Mouse (Mus musculus): ENCODE measurements around the gene Cnot2. TPM values are rescaled to one million over a fixed set of nuclear protein-coding genes. Genes with fewer than 3 reads are reported as not detected.
"Not testable (repeated sequence)": the region's sequence is repeated elsewhere in the genome, so short reads cannot be mapped to it uniquely, and the experiment has no call there.

Gene Cnot2
- 104 and 113 TPM in 2 replicates for polyA plus RNA-seq (2014; fragmentation: Nextera tagmentation; extraction: Ambion mirVana)

DNA sequence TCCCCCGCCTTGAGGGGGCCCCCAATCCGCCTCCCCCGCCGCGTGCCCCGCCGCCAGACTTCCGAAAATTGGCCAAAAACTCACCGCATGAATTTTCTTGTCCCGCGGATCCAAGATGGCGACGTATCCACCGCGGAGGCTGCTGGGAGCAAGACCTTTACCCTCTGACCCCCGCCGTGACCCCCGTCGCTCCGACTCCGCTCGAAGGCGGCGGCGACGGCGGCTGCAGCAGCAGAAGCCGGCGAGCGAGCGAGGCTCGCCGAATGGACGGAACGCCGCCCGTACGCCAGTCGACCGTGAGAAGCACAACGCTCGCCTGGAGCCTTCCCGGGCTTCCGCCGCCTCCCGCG, at the start of gene Cnot2:
Cnot2 (minus strand) TSS at position 143 of the 350 bp plus-strand sequence.
- Histone ChIP-seq H3K27me3 (ENCODE audit: control insufficient read depth, insufficient read depth, low read length) (no peaks in the 10 kb centered on the region), H3K4me1 (ENCODE audit: control insufficient read depth, insufficient read depth, low read length) (no peaks in the 10 kb centered on the region), H3K36me3 (ENCODE audit: control insufficient read depth, insufficient read depth, low read length) (no peaks in the 10 kb centered on the region), H3K4me3 (ENCODE audit: low read depth, low read length) (peak within 1 kb of the TSS; percentile 97), H3K9ac (replicated peaks; ENCODE audit: low read depth, low read length) (peak within 1 kb of the TSS; percentile 91), H3K27ac (ENCODE audit: low read length) (peak within 1 kb of the TSS; percentile 99), H3K9me3 (ENCODE audit: control insufficient read depth, low read depth, low read length) (no peaks in the 10 kb centered on the region), H3K4me2 (replicated peaks; ENCODE audit: low read depth, low read length) (peak within 1 kb of the TSS; percentile 83)
- under 1% methylated on average over 47 of the region's 47 CpGs for WGBS
- peak; percentile 81 for ATAC-seq (ENCODE audit: insufficient number of reproducible peaks, insufficient read depth, low FRiP score, low read depth)

DNA sequence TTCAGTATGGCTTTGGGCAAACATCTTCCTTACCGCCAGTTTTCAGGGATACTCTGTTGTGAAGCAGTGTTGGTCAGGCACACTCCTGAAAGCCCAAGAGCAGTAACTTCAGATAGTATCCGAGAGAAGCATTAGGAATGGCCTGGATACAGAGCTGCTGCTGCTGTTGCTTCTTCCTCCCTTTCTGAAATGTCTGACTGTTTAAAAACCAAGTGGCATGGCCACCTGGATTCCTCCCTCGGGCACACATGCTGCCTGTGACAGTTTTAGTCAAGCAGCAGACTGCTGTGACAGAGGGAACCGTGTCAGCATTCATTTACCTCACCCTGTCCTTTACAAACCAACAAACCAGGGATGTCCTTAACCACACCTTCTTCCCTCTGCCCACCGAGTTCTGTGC, 47.6 kb upstream of the Cnot2 start:
- Histone ChIP-seq H3K9ac (replicated peaks; ENCODE audit: low read depth, low read length) (no peak overlapping the region), H3K4me2 (replicated peaks; ENCODE audit: low read depth, low read length) (no peak overlapping the region), H3K27me3 (ENCODE audit: control insufficient read depth, insufficient read depth, low read length) (no peaks in the 10 kb centered on the region), H3K27ac (ENCODE audit: low read length) (no peak overlapping the region), H3K9me3 (ENCODE audit: control insufficient read depth, low read depth, low read length) (no peaks in the 10 kb centered on the region), H3K4me1 (ENCODE audit: control insufficient read depth, insufficient read depth, low read length) (no peaks in the 10 kb centered on the region), H3K4me3 (ENCODE audit: low read depth, low read length) (no peak overlapping the region), H3K36me3 (ENCODE audit: control insufficient read depth, insufficient read depth, low read length) (no peaks in the 10 kb centered on the region)
- WGBS, result 76% methylated on average over 5 of the region's 5 CpGs
- no peak for ATAC-seq (ENCODE audit: insufficient number of reproducible peaks, insufficient read depth, low FRiP score, low read depth)

DNA sequence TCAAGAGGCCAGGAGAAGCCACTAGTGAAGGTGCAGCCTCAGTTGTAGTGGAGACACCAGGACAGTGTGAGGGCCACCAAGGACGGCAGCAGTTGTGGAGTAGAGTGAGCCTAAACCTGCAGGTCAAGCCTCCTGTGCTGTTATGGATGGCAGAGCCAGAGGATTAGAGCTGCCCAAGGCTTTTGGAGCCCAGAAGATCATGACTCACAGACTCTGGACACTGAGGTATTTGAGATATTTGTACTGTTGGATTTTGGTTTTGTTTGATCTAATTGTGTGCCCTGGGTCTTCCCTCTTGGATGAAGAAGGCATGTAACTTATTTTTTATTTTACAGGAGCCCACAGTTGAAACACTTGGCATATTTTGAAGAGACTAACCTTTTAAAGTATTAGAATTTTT, 44.7 kb upstream of the Cnot2 start:
- no peak for ATAC-seq (ENCODE audit: insufficient number of reproducible peaks, insufficient read depth, low FRiP score, low read depth)
- Histone ChIP-seq H3K9me3 (ENCODE audit: control insufficient read depth, low read depth, low read length) (no peaks in the 10 kb centered on the region), H3K4me1 (ENCODE audit: control insufficient read depth, insufficient read depth, low read length) (no peaks in the 10 kb centered on the region), H3K4me2 (replicated peaks; ENCODE audit: low read depth, low read length) (no peak overlapping the region), H3K4me3 (ENCODE audit: low read depth, low read length) (no peak overlapping the region), H3K36me3 (ENCODE audit: control insufficient read depth, insufficient read depth, low read length) (no peaks in the 10 kb centered on the region), H3K27me3 (ENCODE audit: control insufficient read depth, insufficient read depth, low read length) (no peaks in the 10 kb centered on the region), H3K9ac (replicated peaks; ENCODE audit: low read depth, low read length) (no peak overlapping the region), H3K27ac (ENCODE audit: low read length) (no peak overlapping the region)
- WGBS, result 87% methylated on average over 1 of the region's 1 CpGs

DNA sequence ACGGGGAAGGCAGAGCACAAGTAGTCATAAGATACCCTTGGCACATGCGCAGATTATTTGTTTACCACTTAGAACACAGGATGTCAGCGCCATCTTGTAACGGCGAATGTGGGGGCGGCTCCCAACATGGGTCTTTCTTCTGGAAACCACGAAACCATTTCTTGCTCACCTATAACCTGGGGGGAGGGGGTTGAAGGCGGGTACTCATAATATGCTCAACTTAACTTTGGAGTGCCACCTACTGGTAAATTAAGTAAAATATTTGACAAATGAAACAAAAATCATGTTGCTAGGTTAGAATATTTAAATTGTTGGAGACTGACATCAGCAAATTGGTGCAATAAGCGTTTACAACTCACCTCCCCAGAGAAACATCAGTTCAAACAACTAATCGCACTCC, 31.9 kb upstream of the Cnot2 start:
- not testable (repeated sequence) for H3K27ac ChIP-seq (ENCODE audit: low read length); ATAC-seq (ENCODE audit: insufficient number of reproducible peaks, insufficient read depth, low FRiP score, low read depth); H3K4me2 ChIP-seq (replicated peaks; ENCODE audit: low read depth, low read length); H3K4me3 ChIP-seq (ENCODE audit: low read depth, low read length); H3K4me1 ChIP-seq (ENCODE audit: control insufficient read depth, insufficient read depth, low read length); H3K9ac ChIP-seq (replicated peaks; ENCODE audit: low read depth, low read length); H3K27me3 ChIP-seq (ENCODE audit: control insufficient read depth, insufficient read depth, low read length); H3K36me3 ChIP-seq (ENCODE audit: control insufficient read depth, insufficient read depth, low read length); H3K9me3 ChIP-seq (ENCODE audit: control insufficient read depth, low read depth, low read length)
- 95% methylated on average over 9 of the region's 10 CpGs for WGBS

DNA sequence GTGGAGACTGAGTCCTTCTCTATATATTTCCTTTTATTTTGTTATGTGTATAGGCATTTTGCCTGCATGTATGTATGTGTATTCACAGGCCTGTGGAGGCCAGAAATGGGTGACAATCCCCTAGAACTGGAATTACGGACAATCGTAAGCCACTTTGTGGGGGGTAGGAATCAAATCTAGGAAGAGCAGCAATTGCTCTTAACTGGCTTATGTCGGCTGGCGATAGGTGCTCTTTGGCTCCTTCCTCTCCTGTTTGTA, 23.5 kb upstream of the Cnot2 start:
- H3K27ac ChIP-seq (ENCODE audit: low read length), result no peak overlapping the region
- no peak overlapping the region for H3K4me3 ChIP-seq (ENCODE audit: low read depth, low read length)
- ATAC-seq (ENCODE audit: insufficient number of reproducible peaks, insufficient read depth, low FRiP score, low read depth), result no peak
- H3K9me3 ChIP-seq (ENCODE audit: control insufficient read depth, low read depth, low read length), result no peaks in the 10 kb centered on the region
- no peaks in the 10 kb centered on the region for H3K4me1 ChIP-seq (ENCODE audit: control insufficient read depth, insufficient read depth, low read length)
- H3K9ac ChIP-seq (replicated peaks; ENCODE audit: low read depth, low read length), result no peak overlapping the region
- 87% methylated on average over 4 of the region's 4 CpGs for WGBS
- H3K4me2 ChIP-seq (replicated peaks; ENCODE audit: low read depth, low read length), result no peak overlapping the region
- H3K36me3 ChIP-seq (ENCODE audit: control insufficient read depth, insufficient read depth, low read length), result no peaks in the 10 kb centered on the region
- H3K27me3 ChIP-seq (ENCODE audit: control insufficient read depth, insufficient read depth, low read length), result no peaks in the 10 kb centered on the region

DNA sequence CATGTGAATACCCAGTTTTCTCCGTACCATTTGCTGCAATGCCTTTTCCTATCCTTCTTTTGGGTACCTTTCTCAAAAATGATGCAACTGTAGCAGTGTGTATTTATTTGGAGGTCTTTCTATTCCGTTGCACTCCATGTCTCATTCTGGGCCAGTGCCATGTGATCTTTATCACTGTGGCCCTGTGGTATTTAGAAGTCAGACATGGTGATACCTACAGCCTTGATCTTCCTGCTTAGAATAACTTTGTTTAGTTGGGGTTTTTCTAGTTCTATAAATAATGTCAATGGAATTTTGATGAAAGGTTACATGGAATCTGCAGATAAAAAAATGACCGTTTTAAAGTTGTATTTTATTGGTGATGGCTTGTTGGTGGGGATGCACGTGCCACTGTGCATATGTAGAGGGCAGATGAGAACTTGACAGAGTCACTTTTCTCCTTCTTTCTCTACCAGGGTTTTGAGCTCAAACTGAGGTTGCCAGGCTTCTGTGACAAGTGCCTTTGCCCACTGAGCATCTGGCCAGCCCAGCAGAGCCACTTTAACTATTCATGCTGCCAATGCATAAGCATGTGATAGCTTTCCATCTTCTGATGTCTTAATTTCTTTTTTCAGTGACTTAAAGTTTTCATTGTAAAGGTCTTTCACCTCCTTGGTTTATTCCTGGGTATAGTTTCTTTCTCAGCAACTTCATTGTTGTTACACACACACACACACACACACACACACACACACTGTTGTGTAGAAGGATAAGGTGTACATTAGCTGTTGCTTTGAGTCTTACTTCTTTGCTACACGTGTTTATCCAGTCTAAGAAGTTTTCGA, 23.0 kb upstream of the Cnot2 start:
- WGBS, result 76% methylated on average over 6 of the region's 6 CpGs
- ATAC-seq (ENCODE audit: insufficient number of reproducible peaks, insufficient read depth, low FRiP score, low read depth), result no peak
- no peak overlapping the region for H3K9ac ChIP-seq (replicated peaks; ENCODE audit: low read depth, low read length)
- no peaks in the 10 kb centered on the region for H3K4me1 ChIP-seq (ENCODE audit: control insufficient read depth, insufficient read depth, low read length)
- H3K27ac ChIP-seq (ENCODE audit: low read length), result no peak overlapping the region
- no peaks in the 10 kb centered on the region for H3K27me3 ChIP-seq (ENCODE audit: control insufficient read depth, insufficient read depth, low read length)
- H3K9me3 ChIP-seq (ENCODE audit: control insufficient read depth, low read depth, low read length), result no peaks in the 10 kb centered on the region
- H3K4me3 ChIP-seq (ENCODE audit: low read depth, low read length), result no peak overlapping the region
- H3K36me3 ChIP-seq (ENCODE audit: control insufficient read depth, insufficient read depth, low read length), result no peaks in the 10 kb centered on the region
- no peak overlapping the region for H3K4me2 ChIP-seq (replicated peaks; ENCODE audit: low read depth, low read length)

DNA sequence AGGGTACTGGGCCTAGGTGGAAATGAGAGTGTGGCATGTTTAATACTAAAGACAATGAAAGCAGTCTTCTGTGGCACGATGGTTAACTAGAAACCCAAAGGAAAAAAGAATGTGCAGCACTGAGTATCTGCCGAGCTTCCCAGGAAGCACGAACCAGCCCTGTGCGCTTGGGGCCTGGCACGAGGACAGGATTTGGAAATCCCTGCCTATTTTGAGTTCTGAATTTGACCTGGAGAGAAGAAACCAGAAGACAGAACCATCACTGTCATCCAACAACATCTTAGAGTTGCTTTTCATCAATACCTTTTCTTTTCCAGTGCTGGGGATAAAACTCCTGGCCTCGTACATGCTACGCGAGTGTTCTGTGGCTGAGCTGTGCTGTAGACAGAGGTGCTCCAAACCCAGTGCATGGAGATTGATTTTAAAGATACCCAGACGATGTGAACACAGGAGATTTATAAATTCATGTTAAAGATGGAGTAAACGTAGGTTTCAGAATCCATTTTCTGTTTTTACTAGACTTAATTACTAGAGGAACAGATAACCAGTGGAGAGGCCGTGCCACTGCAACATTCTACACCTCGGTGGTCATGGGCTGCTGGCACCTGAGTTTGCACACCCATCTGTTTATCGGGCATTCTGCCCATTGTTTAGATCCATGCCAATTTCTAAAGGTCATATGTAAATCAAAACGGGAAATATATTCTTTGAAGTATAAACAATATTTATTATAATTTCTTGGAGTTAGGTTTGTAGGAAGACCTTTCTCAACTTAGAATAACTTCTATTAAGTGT, 17.9 kb upstream of the Cnot2 start:
- Histone ChIP-seq H3K9me3 (ENCODE audit: control insufficient read depth, low read depth, low read length) (no peaks in the 10 kb centered on the region), H3K27me3 (ENCODE audit: control insufficient read depth, insufficient read depth, low read length) (no peaks in the 10 kb centered on the region), H3K4me1 (ENCODE audit: control insufficient read depth, insufficient read depth, low read length) (no peaks in the 10 kb centered on the region), H3K4me3 (ENCODE audit: low read depth, low read length) (no peak overlapping the region), H3K36me3 (ENCODE audit: control insufficient read depth, insufficient read depth, low read length) (no peaks in the 10 kb centered on the region), H3K4me2 (replicated peaks; ENCODE audit: low read depth, low read length) (no peak overlapping the region), H3K27ac (ENCODE audit: low read length) (no peak overlapping the region), H3K9ac (replicated peaks; ENCODE audit: low read depth, low read length) (no peak overlapping the region)
- ATAC-seq (ENCODE audit: insufficient number of reproducible peaks, insufficient read depth, low FRiP score, low read depth), result no peak
- 84% methylated on average over 14 of the region's 14 CpGs for whole genome bisulfite sequencing

DNA sequence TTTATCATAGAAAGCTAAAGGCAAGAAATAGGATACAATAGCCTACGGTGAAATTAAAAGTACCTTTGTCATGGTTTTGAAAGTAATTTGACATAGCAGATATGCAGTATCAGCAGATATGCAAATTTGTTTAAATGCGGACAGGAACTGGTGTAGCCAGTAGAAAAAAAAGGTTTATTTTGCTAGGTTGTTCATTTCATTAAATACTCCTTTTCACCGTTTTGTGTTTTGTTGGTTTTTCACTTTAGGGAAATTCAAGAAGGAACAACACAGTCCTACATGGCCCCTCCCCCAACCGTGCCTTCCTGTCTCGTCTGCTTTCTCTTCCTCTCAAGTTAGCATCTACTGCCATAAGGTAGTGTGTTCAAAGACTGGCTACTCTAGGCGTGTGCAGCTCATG, 1.4 kb upstream of the Cnot2 start:
- no peak overlapping the region for H3K27ac ChIP-seq (ENCODE audit: low read length)
- no peaks in the 10 kb centered on the region for H3K27me3 ChIP-seq (ENCODE audit: control insufficient read depth, insufficient read depth, low read length)
- no peak overlapping the region; the same call in 1 of the 2 replicates for H3K9ac ChIP-seq (replicated peaks; ENCODE audit: low read depth, low read length)
- peak overlapping the region; percentile 97 for H3K4me3 ChIP-seq (ENCODE audit: low read depth, low read length)
- no peaks in the 10 kb centered on the region for H3K36me3 ChIP-seq (ENCODE audit: control insufficient read depth, insufficient read depth, low read length)
- 30% methylated on average over 6 of the region's 6 CpGs for WGBS
- H3K4me2 ChIP-seq (replicated peaks; ENCODE audit: low read depth, low read length), result peak overlapping the region; percentile 83
- H3K9me3 ChIP-seq (ENCODE audit: control insufficient read depth, low read depth, low read length), result no peaks in the 10 kb centered on the region
- H3K4me1 ChIP-seq (ENCODE audit: control insufficient read depth, insufficient read depth, low read length), result no peaks in the 10 kb centered on the region
- no peak for ATAC-seq (ENCODE audit: insufficient number of reproducible peaks, insufficient read depth, low FRiP score, low read depth)
